Mouse (Mus musculus): ENCODE measurements around the gene Elmo1.

- no peak for TF ChIP-seq GATA1 (IDR thresholded peaks at IDR 0.05; ENCODE audit: low read length)
- TF ChIP-seq TAL1 (IDR thresholded peaks at IDR 0.05; ENCODE audit: low read length), result no peak
These were observed 7.7 kb downstream of the Elmo1 start for GRCm38 (mm10) chr13:20097934-20098593.
